ENCODE assay signal across 36 mouse cellular contexts in the genomic region with DNA sequence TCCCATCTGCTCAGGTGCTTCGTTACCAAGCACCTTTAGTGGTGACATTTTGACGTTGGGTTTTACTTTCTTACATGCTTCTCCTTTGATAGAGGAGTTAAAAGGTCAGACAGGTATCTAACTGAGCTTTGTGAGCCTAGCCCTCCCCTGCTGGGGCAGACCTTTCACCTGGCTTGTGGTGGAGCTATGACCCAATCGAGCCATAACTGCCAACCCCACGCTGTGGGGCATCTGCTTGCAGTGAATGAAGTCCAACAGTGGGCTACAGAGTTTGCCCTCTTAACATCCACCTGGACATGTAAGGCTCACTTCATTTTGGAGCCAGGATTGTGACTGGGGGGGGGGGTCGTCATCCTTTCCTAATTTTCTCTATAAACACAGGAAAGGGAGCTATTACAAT. TPM values are rescaled to one million over a fixed set of nuclear protein-coding genes. Genes with fewer than 3 reads are reported as not detected.
"Had no signal": no experiment of that assay in that cellular context is flagged by ENCODE, and none has a peak within 500 bp of the region (broad histone marks: within the 10 kb centered on the region; RNA-seq: fewer than 3 reads in every experiment).

No protein-coding gene starts in this region.

- H3K4me3 ChIP-seq: gastrocnemius, adult 2 months; heart, embryonic 13.5 days; heart, embryonic 15.5 days; hindbrain, embryonic 10.5 days; hindbrain, embryonic 12.5 days; intestine, embryonic 15.5 days; layer of hippocampus, adult 2 months; left cerebral cortex, adult 2 months; limb, embryonic 10.5 days; limb, embryonic 12.5 days had no signal

- H3K4me1 ChIP-seq: hindbrain, embryonic 10.5 days; hindbrain, embryonic 12.5 days; intestine, embryonic 15.5 days; limb, embryonic 10.5 days; limb, embryonic 12.5 days had no signal

- H3K9me3 ChIP-seq: heart, embryonic 13.5 days; heart, embryonic 15.5 days; hindbrain, embryonic 10.5 days; hindbrain, embryonic 12.5 days; intestine, embryonic 15.5 days; limb, embryonic 10.5 days; limb, embryonic 12.5 days had no signal

- H3K27ac ChIP-seq: gastrocnemius, adult 2 months; heart, embryonic 13.5 days; heart, embryonic 15.5 days; hindbrain, embryonic 10.5 days; hindbrain, embryonic 12.5 days; hindbrain, embryonic 14.5 days; intestine, embryonic 15.5 days; layer of hippocampus, adult 2 months; left cerebral cortex, adult 2 months; limb, embryonic 10.5 days; limb, embryonic 12.5 days had no signal

- ATAC-seq: hindbrain, embryonic 16.5 days; inflammation-experienced regulatory T-cells, adult 6 months; intestine, embryonic 15.5 days; intestine, postnatal 0 days had no signal

- H3K9ac ChIP-seq: heart, embryonic 13.5 days; heart, embryonic 15.5 days; hindbrain, embryonic 12.5 days; hindbrain, embryonic 14.5 days; intestine, embryonic 15.5 days; limb, embryonic 12.5 days had no signal

- H3K27me3 ChIP-seq: heart, embryonic 13.5 days; heart, embryonic 15.5 days; hindbrain, embryonic 12.5 days; intestine, embryonic 15.5 days; limb, embryonic 12.5 days had no signal

- H3K36me3 ChIP-seq: hindbrain, embryonic 12.5 days; intestine, embryonic 15.5 days had no signal

- DNase-seq: gastrocnemius, adult 2 months; gastrocnemius, postnatal 10 days; gastrocnemius, postnatal 25 days; heart, adult 18-20 months; heart, postnatal 10 days; heart, postnatal 4 days; kidney, adult 18-20 months; kidney, adult 8-10 months; kidney, postnatal 10 days; kidney, postnatal 4 days; liver had no signal

- H3K4me2 ChIP-seq: heart, embryonic 11.5 days; heart, embryonic 13.5 days; heart, embryonic 15.5 days; hindbrain, embryonic 12.5 days; hindbrain, embryonic 14.5 days; intestine, embryonic 15.5 days; limb, embryonic 12.5 days; liver, embryonic 11.5 days had no signal

RNA-seq across cellular contexts. Expression of gene Gm10160, which starts 24.7 kb away (rescaled TPM):
- total RNA-seq: gastrocnemius, adult 2 months; gastrocnemius, postnatal 10 days; gastrocnemius, postnatal 25 days; gastrocnemius, postnatal 4 days; granulocyte monocyte progenitor cell, adult 5-6 weeks; heart, adult 18-20 months; heart, postnatal 10 days; heart, postnatal 25 days; heart, postnatal 4 days; layer of hippocampus, adult 2 months; layer of hippocampus, postnatal 10 days; layer of hippocampus, postnatal 25 days; left cerebral cortex, adult 2 months; left cerebral cortex, postnatal 14 days; left cerebral cortex, postnatal 36 days had no signal
- polyA plus RNA-seq: heart, embryonic 11.5 days; heart, embryonic 13.5 days; heart, embryonic 15.5 days; hindbrain, embryonic 10.5 days; hindbrain, embryonic 12.5 days; hindbrain, embryonic 14.5 days; hindbrain, embryonic 16.5 days; inflammation-experienced regulatory T-cells, adult 6 months; intestine, embryonic 15.5 days; intestine, postnatal 0 days; kidney, embryonic 14.5 days; kidney, embryonic 16.5 days; limb, embryonic 10.5 days; limb, embryonic 12.5 days; limb, embryonic 14.5 days; liver, embryonic 11.5 days had no signal
